Mouse (Mus musculus): ENCODE data around the gene Oas1c. TPM values are rescaled to one million over a fixed set of nuclear protein-coding genes. Genes with fewer than 3 reads are reported as not detected.

Gene Oas1c
- 0.45 and 0.86 TPM in 2 replicates for polyA plus RNA-seq (2021; fragmentation: Nextera tagmentation)
- long read RNA-seq, experiment 1, partial matches to known transcripts = 0 of 5 reads
- long read RNA-seq, experiment 1, other reads (novel, unspliced or antisense) = 5 of 5 reads
- long read RNA-seq, experiment 2, partial matches to known transcripts = 1 of 3 reads
- long read RNA-seq, experiment 2, other reads (novel, unspliced or antisense) = 1 of 3 reads

DNA sequence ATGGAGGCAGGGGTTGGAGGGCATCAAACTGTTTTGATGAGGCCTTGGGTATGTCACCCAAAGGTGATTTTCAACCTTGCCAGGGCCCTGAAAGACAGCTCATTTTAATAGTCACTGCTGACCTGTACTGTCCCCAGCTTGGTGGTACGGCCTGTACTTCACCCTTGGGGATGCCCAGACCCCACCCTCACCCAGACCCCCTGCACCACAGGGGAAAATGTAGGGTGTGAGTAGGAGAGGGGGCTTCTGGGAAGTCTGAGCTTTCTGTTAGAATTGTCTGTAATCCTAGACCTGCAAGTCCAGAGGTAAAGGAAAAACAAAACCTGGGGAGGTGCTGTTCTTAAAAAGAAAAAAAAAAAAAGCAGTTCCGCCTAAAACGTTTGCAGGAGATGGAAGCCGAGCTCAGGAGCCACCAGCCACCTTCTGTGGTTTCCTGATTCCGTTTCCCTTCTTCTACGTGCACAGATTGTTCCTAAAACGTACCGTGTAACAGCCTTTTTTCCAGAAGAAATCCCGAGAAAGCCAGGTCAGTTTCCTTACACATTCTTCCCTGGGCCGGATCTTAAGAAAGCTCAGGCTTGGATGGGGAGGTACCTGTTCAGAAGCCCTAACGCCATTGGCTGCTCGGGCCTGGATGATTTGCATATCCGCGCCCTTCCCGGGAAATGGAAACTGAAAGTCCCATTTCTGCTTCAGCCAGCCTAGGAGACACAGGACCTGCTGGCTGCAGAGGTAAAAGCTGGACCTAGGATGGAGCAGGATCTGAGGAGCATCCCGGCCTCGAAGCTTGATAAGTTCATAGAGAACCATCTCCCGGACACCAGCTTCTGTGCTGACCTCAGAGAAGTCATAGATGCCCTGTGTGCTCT lies at the start of gene Oas1c:
TSS of gene Oas1c (minus strand) at position 564 of the 869 bp plus-strand sequence.

GRCm38 (mm10) chr5:120861121-120861520 lies 48.8 kb upstream of the Oas1c start, which contains the start of gene Oas1h:
Oas1h (plus strand) TSS chr5:120861421.

GRCm38 (mm10) chr5:120847067-120847466 lies 34.8 kb upstream of the Oas1c start, which contains the start of gene Oas1f:
Oas1f (plus strand) TSS chr5:120847367.

GRCm38 (mm10) chr5:120795480-120796034 lies 16.8 kb downstream of the Oas1c start, which contains the start of gene Oas1e:
Oas1e (minus strand) TSS chr5:120795530.

DNA sequence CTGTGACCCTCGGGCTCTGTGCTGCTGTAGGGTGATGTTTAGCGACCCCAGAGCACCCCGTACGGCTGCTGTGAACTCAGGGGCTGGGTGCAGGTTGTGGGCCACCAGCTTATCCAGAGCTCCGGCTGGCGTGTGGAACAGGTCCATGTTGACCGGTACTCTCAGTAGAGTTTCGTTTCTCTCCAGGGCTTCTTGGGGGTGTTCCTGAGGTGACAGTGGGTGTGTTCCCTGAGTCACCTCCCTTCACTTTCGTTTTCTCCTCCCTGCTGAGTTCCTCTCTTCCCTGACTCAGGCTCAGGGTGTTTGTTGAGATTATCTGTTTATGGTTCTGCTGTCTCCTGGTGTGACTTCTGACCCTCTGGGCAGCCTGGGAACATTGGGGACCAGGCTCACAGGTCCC lies 34.8 kb downstream of the Oas1c start, which contains the start of gene Oas3:
TSS of gene Oas3 (minus strand) at position 184 of the 400 bp plus-strand sequence.

Other genes with a start within 250 kb of the Oas1c start
- 12.0 and 18.5 TPM in 2 replicates for gene Tpcn1, start 223.8 kb downstream of the Oas1c start, polyA plus RNA-seq (2021; fragmentation: Nextera tagmentation)
- gene Iqcd, start 223.5 kb downstream of the Oas1c start, polyA plus RNA-seq (2021; fragmentation: Nextera tagmentation) = 0.56 and 0.75 TPM in 2 replicates
- 24.2 and 29.9 TPM in 2 replicates for gene Rita1, start 199.9 kb downstream of the Oas1c start, polyA plus RNA-seq (2021; fragmentation: Nextera tagmentation)
- 17.3 and 18.3 TPM in 2 replicates for gene Ddx54, start 199.8 kb downstream of the Oas1c start, polyA plus RNA-seq (2021; fragmentation: Nextera tagmentation)
- not detected in 2 replicates for gene Cfap73, start 178.3 kb downstream of the Oas1c start, polyA plus RNA-seq (2021; fragmentation: Nextera tagmentation)
- gene Rasal1, start 163.7 kb downstream of the Oas1c start, polyA plus RNA-seq (2021; fragmentation: Nextera tagmentation) = 39.3 and 44.9 TPM in 2 replicates
- 20.8 and 24.2 TPM in 2 replicates for gene Dtx1, start 100.6 kb downstream of the Oas1c start, polyA plus RNA-seq (2021; fragmentation: Nextera tagmentation)
- gene Oas2, start 62.7 kb downstream of the Oas1c start, polyA plus RNA-seq (2021; fragmentation: Nextera tagmentation) = 0.06 and 0.13 TPM in 2 replicates
- 0.04 and 0.10 TPM in 2 replicates for gene Oas3, start 34.9 kb downstream of the Oas1c start, polyA plus RNA-seq (2021; fragmentation: Nextera tagmentation)
- gene Oas1e, start 17.0 kb downstream of the Oas1c start, polyA plus RNA-seq (2021; fragmentation: Nextera tagmentation) = not detected in 2 replicates
- not detected in 2 replicates for gene Oas1f, start 34.9 kb upstream of the Oas1c start, polyA plus RNA-seq (2021; fragmentation: Nextera tagmentation)
- gene Oas1h, start 48.9 kb upstream of the Oas1c start, polyA plus RNA-seq (2021; fragmentation: Nextera tagmentation) = not detected in 2 replicates
- 0.28 and 0.29 TPM in 2 replicates for gene Oas1g, start 75.1 kb upstream of the Oas1c start, polyA plus RNA-seq (2021; fragmentation: Nextera tagmentation)
- 1.1 and 1.2 TPM in 2 replicates for gene Oas1a, start 95.0 kb upstream of the Oas1c start, polyA plus RNA-seq (2021; fragmentation: Nextera tagmentation)
- not detected in 2 replicates for gene Oas1d, start 102.0 kb upstream of the Oas1c start, polyA plus RNA-seq (2021; fragmentation: Nextera tagmentation)
- gene Rph3a, start 197.6 kb upstream of the Oas1c start, polyA plus RNA-seq (2021; fragmentation: Nextera tagmentation) = 93.8 and 123 TPM in 2 replicates

Data from left cerebral cortex, adult 6 months (tissue).